Mouse (Mus musculus): ENCODE measurements around the gene BC048562. TPM values are rescaled to one million over a fixed set of nuclear protein-coding genes. Genes with fewer than 3 reads are reported as not detected.
A peak's percentile ranks its signal among the peaks of the same experiment; 100 is the strongest.

BC048562 gene
- polyA plus RNA-seq, 1 experiment from 2014 or later, result not detected

DNA sequence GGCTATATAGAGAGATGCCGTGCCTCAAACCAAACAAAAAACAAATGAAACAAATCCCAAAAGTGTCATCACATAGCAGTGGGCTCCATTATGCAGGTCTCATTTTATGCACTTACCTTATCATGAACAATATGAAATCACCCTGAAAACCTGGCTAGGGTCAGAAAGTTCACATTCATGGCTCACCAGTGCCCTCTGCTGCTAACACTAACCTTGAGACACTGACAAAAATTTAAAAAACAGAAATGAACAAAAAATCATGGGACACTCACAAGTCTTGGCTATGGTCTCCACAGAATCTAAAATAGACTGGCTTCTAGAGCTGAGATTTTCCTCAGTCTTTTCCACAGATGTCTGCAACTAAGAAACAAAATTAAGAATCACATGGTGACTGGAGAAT lies 24.1 kb upstream of the BC048562 start:
- 68% methylated on average over 1 of the region's 1 CpGs for WGBS (ENCODE audit: insufficient replicate concordance)
- DNase-seq (no peak), ATAC-seq (no peak)

DNA sequence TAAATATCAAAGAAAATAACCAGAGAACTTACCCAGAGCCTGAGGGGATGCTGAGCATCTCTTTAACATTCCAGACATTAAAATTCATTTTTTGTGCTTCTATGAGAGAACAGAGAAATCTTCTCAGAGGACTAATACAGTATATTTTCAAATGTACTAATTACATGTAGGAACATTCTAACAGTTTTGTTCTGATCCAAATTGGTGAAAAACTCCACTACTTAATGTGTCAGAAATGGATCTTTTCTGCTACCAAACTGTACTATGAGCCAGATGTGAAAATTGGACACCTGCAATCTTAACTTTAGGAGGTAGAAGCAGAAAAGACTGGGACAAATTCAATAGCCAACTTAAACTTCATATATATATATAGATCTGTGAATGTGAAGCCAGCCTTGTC lies 7.9 kb upstream of the BC048562 start, which contains the start of gene Ccdc36:
Ccdc36 (minus strand) TSS at position 101 of the 400 bp plus-strand sequence.
- DNase-seq, result no peak
- TF ChIP-seq CTCF (IDR thresholded peaks at IDR 0.05; ENCODE audit: low read depth) (no peak), EP300 (IDR thresholded peaks at IDR 0.05; ENCODE audit: low read depth) (no peak)
- H3K4me3 ChIP-seq (ENCODE audit: low read depth, low read length), result no peak within 1 kb of the TSS

More for the DNA sequence above, 24.1 kb upstream of the BC048562 start:
- Histone ChIP-seq H3K9ac (replicated peaks) (no peak overlapping the region), H3K4me2 (ENCODE audit: low read depth, low read length) (no peak overlapping the region), H3K27me3 (ENCODE audit: insufficient read depth, low read length) (no peaks in the 10 kb centered on the region), H3K4me1 (ENCODE audit: insufficient read depth) (no peaks in the 10 kb centered on the region), H3K4me3 (ENCODE audit: low read depth, low read length) (no peak overlapping the region), H3K9me3 (ENCODE audit: low read length) (no peaks in the 10 kb centered on the region), H3K36me3 (replicated peaks; ENCODE audit: insufficient read depth, low read length) (no peaks in the 10 kb centered on the region), H3K27ac (ENCODE audit: low read depth) (no peak overlapping the region)
- TF ChIP-seq EP300 (IDR thresholded peaks at IDR 0.05; ENCODE audit: low read depth) (no peak), CTCF (IDR thresholded peaks at IDR 0.05; ENCODE audit: low read depth) (peak; percentile 63)

DNA sequence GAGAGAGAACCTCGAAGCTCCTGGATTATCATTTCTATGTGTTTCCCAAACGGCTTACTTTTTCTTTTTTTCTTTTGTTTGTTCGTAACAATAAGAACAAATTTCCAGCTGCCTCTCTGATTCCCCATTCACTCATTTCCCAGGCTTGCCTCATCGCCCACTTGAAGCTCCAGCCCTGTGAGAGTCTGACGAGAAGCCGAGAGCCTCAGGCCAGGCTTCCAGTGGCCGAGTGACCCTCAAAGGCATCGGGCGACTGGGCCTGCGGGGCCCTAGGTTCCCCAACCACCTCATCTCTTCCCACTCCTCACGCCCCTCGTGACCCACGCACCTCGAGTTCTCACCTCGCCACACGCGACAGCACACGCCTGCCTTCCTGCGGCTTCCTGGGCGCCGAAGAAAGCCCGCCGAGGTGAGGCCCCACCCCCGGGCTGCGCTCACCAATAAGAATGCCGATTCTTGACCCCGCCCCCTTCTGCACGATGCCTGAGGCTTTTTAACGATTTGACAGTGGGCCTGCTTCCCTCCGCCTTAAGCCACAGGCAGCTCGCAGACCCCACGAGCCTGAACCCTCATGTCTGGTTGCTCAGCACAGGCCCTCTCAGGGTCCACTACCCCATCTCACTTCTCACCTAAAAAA lies 4.7 kb upstream of the BC048562 start:
- ATAC-seq, result no peak
- Histone ChIP-seq H3K4me1 (ENCODE audit: insufficient read depth) (0 out of 2 replicates have a peak, but pooled peaks cover 3% of the 10 kb centered on the region), H3K4me2 (ENCODE audit: low read depth, low read length) (peak overlapping the region; percentile 35; the same call in 1 of the 2 replicates), H3K36me3 (replicated peaks; ENCODE audit: insufficient read depth, low read length) (no peaks in the 10 kb centered on the region), H3K27me3 (ENCODE audit: insufficient read depth, low read length) (no peaks in the 10 kb centered on the region), H3K4me3 (ENCODE audit: low read depth, low read length) (no peak overlapping the region), H3K27ac (ENCODE audit: low read depth) (no peak overlapping the region), H3K9ac (replicated peaks) (no peak overlapping the region), H3K9me3 (ENCODE audit: low read length) (no peaks in the 10 kb centered on the region)
- no peak for TF ChIP-seq CTCF (IDR thresholded peaks at IDR 0.05; ENCODE audit: low read depth)
- DNase-seq, result peak; percentile 56
- 55% methylated on average over 32 of the region's 32 CpGs for WGBS (ENCODE audit: insufficient replicate concordance)

More for the DNA sequence above, 7.9 kb upstream of the BC048562 start, which contains the start of gene Ccdc36:
- no peak within 1 kb of the TSS for H3K27ac ChIP-seq (ENCODE audit: low read depth)
- H3K27me3 ChIP-seq (ENCODE audit: insufficient read depth, low read length), result no peaks in the 10 kb centered on the region
- no peak for ATAC-seq
- 0 out of 2 replicates have a peak, but pooled peaks cover 3% of the 10 kb centered on the region for H3K4me1 ChIP-seq (ENCODE audit: insufficient read depth)
- no peak within 1 kb of the TSS for H3K9ac ChIP-seq (replicated peaks)
- H3K4me2 ChIP-seq (ENCODE audit: low read depth, low read length), result no peak within 1 kb of the TSS
- no peaks in the 10 kb centered on the region for H3K9me3 ChIP-seq (ENCODE audit: low read length)
- H3K36me3 ChIP-seq (replicated peaks; ENCODE audit: insufficient read depth, low read length), result no peaks in the 10 kb centered on the region

DNA sequence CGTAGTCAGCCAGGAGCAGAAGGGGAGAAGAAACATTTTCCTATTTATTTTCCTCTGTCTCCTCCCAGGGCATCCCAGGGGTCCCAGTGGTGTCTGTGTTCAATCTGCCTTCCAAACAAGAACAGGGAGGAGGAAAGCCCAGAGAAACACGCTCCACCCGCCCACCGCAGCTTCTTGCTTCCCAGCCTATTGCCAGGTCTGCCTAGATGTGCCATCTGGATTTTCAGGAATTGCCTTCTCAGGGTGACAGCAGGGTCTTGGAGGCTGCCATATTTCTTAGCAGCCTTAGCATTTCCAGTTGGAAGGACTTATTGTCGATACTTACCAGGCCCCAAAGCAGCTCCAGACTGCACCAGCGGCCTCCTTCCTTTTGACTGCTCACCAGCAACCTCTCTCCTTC lies 2.9 kb downstream of the BC048562 start:
- no peaks in the 10 kb centered on the region for H3K9me3 ChIP-seq (ENCODE audit: low read length)
- ATAC-seq, result no peak
- H3K4me2 ChIP-seq (ENCODE audit: low read depth, low read length), result no peak overlapping the region
- H3K27ac ChIP-seq (ENCODE audit: low read depth), result no peak overlapping the region
- 79% methylated on average over 6 of the region's 6 CpGs for WGBS (ENCODE audit: insufficient replicate concordance)
- no peak overlapping the region for H3K9ac ChIP-seq (replicated peaks)
- H3K36me3 ChIP-seq (replicated peaks; ENCODE audit: insufficient read depth, low read length), result no peaks in the 10 kb centered on the region
- TF ChIP-seq EP300 (IDR thresholded peaks at IDR 0.05; ENCODE audit: low read depth) (no peak), CTCF (IDR thresholded peaks at IDR 0.05; ENCODE audit: low read depth) (no peak)
- H3K4me1 ChIP-seq (ENCODE audit: insufficient read depth), result no peaks in the 10 kb centered on the region
- no peak overlapping the region for H3K4me3 ChIP-seq (ENCODE audit: low read depth, low read length)
- no peak for DNase-seq
- H3K27me3 ChIP-seq (ENCODE audit: insufficient read depth, low read length), result no peaks in the 10 kb centered on the region

DNA sequence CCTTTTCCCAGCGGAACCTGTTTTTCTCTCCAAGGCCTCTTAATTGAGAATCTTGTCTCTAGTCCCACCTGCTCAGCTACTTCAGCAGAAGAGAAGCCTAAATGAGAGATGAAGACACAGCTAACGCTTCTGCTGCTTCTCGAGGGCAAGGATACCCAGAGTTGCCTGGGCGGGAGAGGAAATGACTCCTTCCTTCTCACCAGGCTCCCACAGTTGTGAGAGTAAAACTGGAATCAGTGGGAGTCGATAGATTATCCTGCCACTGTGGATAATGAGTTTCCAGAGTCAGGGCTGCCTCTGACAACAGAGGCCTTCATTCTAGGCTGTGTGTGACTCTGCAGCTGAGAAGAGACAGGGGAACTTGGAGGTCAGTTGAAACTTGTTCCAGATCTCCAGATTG lies 4.2 kb downstream of the BC048562 start:
- no peak for ATAC-seq
- H3K4me1 ChIP-seq (ENCODE audit: insufficient read depth), result no peaks in the 10 kb centered on the region; the same call in 1 of the 2 replicates
- H3K9me3 ChIP-seq (ENCODE audit: low read length), result no peaks in the 10 kb centered on the region
- no peak overlapping the region for H3K9ac ChIP-seq (replicated peaks)
- TF ChIP-seq CTCF (IDR thresholded peaks at IDR 0.05; ENCODE audit: low read depth), result no peak
- no peak for TF ChIP-seq EP300 (IDR thresholded peaks at IDR 0.05; ENCODE audit: low read depth)
- no peak for DNase-seq
- H3K4me3 ChIP-seq (ENCODE audit: low read depth, low read length), result no peak overlapping the region
- H3K4me2 ChIP-seq (ENCODE audit: low read depth, low read length), result no peak overlapping the region
- no peaks in the 10 kb centered on the region for H3K36me3 ChIP-seq (replicated peaks; ENCODE audit: insufficient read depth, low read length)
- H3K27ac ChIP-seq (ENCODE audit: low read depth), result no peak overlapping the region
- H3K27me3 ChIP-seq (ENCODE audit: insufficient read depth, low read length), result no peaks in the 10 kb centered on the region
- 66% methylated on average over 5 of the region's 5 CpGs for WGBS (ENCODE audit: insufficient replicate concordance)

DNA sequence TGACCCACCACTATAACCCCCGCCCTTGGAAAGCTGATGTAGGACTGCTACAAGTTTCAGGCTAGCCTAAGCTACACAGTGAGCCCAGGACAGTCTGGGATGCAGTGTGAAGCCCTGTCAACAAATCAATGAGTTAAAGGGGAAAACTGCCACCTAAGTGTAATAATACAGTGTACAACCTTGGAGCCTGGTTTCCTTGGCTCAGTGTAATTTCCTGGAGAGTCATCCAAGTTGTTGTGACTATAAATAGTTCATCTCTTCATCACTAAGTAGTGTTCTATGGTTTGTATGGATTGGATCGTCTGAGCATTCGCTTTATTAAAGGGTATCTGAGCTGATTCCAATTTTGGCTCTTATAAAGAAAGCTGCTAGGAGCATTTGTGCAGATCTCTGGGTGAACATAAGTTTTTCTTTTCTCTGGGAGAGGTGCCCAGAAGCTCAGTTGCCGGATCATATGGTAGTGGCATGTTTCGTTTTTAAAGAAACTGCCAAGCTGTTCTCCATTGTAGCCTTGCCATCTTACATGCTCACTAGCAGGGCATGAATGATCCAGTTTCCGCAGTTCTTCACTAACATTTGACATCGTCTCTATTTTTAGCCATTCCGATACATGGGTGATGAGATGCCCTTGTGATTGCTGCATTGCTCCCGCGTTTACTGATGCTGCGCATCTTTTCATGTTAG lies 5.1 kb downstream of the BC048562 start:
- H3K4me1 ChIP-seq (ENCODE audit: insufficient read depth), result no peaks in the 10 kb centered on the region; the same call in 1 of the 2 replicates
- H3K9ac ChIP-seq (replicated peaks), result no peak overlapping the region
- no peaks in the 10 kb centered on the region for H3K36me3 ChIP-seq (replicated peaks; ENCODE audit: insufficient read depth, low read length)
- TF ChIP-seq CTCF (IDR thresholded peaks at IDR 0.05; ENCODE audit: low read depth) (no peak), EP300 (IDR thresholded peaks at IDR 0.05; ENCODE audit: low read depth) (no peak)
- WGBS (ENCODE audit: insufficient replicate concordance), result 85% methylated on average over 11 of the region's 11 CpGs
- ATAC-seq (no peak), DNase-seq (no peak)
- H3K9me3 ChIP-seq (ENCODE audit: low read length), result no peaks in the 10 kb centered on the region
- no peak overlapping the region for H3K4me3 ChIP-seq (ENCODE audit: low read depth, low read length)
- no peak overlapping the region for H3K4me2 ChIP-seq (ENCODE audit: low read depth, low read length)
- no peak overlapping the region for H3K27ac ChIP-seq (ENCODE audit: low read depth)
- H3K27me3 ChIP-seq (ENCODE audit: insufficient read depth, low read length), result no peaks in the 10 kb centered on the region

All from liver, postnatal 0 days (tissue).